Mouse (Mus musculus) spleen, adult 2 months (tissue): ENCODE data around the gene Scn9a.

Experiments
- CTCF ChIP-seq: fragments of 200-500 bp; IDR thresholded peaks from 2 replicates; pipeline ENCODE4 v1.5.1; 2011; ENCODE audit warnings: mild to moderate bottlenecking, inconsistent platforms; ENCODE audit not compliant: insufficient read depth, insufficient read length, insufficient replicate concordance; ENCODE audit errors: extremely low read depth
- POLR2A ChIP-seq: fragments of 200-500 bp; IDR thresholded peaks from 2 replicates; pipeline ENCODE4 v1.6.1; 2011; ENCODE audit warnings: low read depth, low read length, inconsistent platforms

- TF ChIP-seq CTCF (no peak), POLR2A (no peak)
Observed at GRCm38 (mm10) chr2:66661988-66662387, 27.2 kb upstream of the Scn9a start.
